Mouse (Mus musculus) cerebellum, adult 2 months (tissue): ENCODE measurements around the gene Syngr4.

ENCODE experiments used
- CTCF ChIP-seq: fragments of 200-500 bp; IDR thresholded peaks from 2 replicates; pipeline ENCODE4 v1.5.1; 2011; ENCODE audit warnings: low read depth, mild to moderate bottlenecking, control low read depth, low read length, moderate library complexity, borderline replicate concordance; ENCODE audit not compliant: insufficient read depth
- POLR2A ChIP-seq: fragments of 200-500 bp; IDR thresholded peaks from 2 replicates; pipeline ENCODE4 v1.6.1; 2011; ENCODE audit warnings: low read length, control low read depth, borderline replicate concordance; ENCODE audit not compliant: insufficient read depth

DNA sequence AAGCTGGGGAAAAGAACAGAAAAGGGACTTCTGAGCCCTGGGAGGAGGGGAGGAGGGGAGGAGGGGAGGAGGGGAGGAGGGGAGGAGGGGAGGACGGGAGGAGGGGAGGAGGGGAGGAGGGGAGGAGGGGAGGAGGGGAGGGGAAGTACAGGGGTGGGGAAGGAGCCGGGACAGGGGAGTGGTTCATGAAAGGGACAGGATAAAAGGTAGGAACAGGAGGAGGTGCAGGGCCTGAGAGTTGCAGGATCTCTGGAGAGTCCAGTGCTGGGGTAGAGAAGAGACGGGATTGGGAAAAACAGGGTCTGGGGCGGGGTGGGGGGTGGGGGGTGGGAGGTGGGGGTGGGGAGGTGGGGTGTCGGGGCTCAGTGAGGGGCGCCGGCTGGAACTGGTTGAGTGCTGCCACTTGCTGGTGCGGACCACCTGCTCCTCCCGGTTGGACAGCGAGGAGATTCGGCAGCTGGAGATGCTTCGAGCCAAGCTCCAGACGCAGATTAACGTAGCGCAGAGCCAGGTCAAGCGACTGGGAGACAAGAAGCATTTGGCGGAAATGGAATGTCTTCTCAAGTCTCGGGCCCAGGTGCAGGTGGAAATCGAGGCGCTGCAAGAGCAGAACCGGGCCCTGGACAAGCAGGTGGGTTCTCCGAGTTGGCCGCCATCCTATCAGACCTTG lies 32.2 kb upstream of the Syngr4 start:
- no peak for TF ChIP-seq POLR2A
- no peak for TF ChIP-seq CTCF
